Mouse (Mus musculus): ENCODE data around the gene Rbfox2.

- TF ChIP-seq CTCF (IDR thresholded peaks at IDR 0.05; ENCODE audit: low read depth) (no peak), EP300 (IDR thresholded peaks at IDR 0.05; ENCODE audit: low read depth) (no peak)
Measured at GRCm38 (mm10) chr15:77296635-77297034, 10.2 kb downstream of the Rbfox2 start.

Data from liver, embryonic 14.5 days (tissue).